Mouse (Mus musculus): Measurements from ENCODE around the gene Megf11. TPM values are rescaled to one million over a fixed set of nuclear protein-coding genes. Genes with fewer than 3 reads are reported as not detected.
"Not testable (repeated sequence)": the region's sequence is repeated elsewhere in the genome, so short reads cannot be mapped to it uniquely, and the experiment has no call there.

The Megf11 gene
- polyA plus RNA-seq, 1 experiment from 2014 or later: 18.0 TPM

DNA sequence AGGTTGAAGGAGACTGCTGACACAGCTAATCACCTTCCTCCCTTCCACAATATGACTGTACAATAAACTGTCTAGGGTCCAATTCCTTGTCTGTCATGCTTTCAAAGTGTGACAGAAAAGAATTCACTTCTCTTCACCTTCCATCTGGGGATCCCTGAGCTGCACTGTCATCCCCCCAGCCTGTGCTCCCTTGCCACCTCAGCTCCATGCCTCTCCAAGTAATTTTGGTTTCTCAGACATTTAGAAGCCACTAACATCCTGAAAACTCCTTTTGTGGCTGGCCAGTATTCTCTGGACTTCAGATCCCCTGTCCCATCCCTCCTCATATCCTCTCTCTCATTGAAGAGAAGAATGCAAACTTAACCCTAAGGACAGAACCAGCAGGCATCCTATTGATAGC lies 317.0 kb downstream of the Megf11 start:
- H3K4me3 ChIP-seq: no peak overlapping the region
- no peak overlapping the region for H3K27ac ChIP-seq (replicated peaks)
- H3K36me3 ChIP-seq: peaks cover 45% of the 10 kb centered on the region
- no peaks in the 10 kb centered on the region for H3K9me3 ChIP-seq
- H3K9ac ChIP-seq: no peak overlapping the region
- no peak for ATAC-seq (ENCODE audit: low read depth)
- H3K4me2 ChIP-seq: no peak overlapping the region
- H3K27me3 ChIP-seq: no peaks in the 10 kb centered on the region
- H3K4me1 ChIP-seq (replicated peaks): no peaks in the 10 kb centered on the region

DNA sequence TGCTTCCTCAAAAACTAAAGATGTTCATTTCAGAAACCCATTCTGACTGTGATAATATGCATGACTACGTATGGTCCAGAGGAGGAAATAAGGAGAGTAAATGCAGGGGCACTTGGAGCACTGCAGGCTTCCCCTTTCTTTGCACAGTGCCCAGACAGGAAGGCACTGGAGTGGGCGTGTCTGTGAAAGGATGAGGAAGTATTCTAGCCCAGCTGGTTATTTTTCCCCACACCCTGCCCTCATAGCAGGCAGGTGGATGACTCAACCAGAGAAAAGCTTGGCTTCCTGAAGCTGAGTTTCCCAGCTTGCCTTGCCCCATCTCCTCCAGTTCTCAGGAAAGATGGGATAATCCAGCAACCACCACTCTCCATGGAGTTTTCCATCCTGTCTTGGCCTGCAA lies 317.5 kb downstream of the Megf11 start:
- H3K4me3 ChIP-seq: no peak overlapping the region
- 91% methylated on average over 2 of the region's 2 CpGs for WGBS
- H3K27ac ChIP-seq (replicated peaks): no peak overlapping the region
- no peaks in the 10 kb centered on the region for H3K4me1 ChIP-seq (replicated peaks)
- H3K9me3 ChIP-seq: no peaks in the 10 kb centered on the region
- H3K27me3 ChIP-seq: no peaks in the 10 kb centered on the region
- no peak for ATAC-seq (ENCODE audit: low read depth)
- no peak overlapping the region for H3K9ac ChIP-seq
- peaks cover 50% of the 10 kb centered on the region for H3K36me3 ChIP-seq
- no peak overlapping the region for H3K4me2 ChIP-seq

DNA sequence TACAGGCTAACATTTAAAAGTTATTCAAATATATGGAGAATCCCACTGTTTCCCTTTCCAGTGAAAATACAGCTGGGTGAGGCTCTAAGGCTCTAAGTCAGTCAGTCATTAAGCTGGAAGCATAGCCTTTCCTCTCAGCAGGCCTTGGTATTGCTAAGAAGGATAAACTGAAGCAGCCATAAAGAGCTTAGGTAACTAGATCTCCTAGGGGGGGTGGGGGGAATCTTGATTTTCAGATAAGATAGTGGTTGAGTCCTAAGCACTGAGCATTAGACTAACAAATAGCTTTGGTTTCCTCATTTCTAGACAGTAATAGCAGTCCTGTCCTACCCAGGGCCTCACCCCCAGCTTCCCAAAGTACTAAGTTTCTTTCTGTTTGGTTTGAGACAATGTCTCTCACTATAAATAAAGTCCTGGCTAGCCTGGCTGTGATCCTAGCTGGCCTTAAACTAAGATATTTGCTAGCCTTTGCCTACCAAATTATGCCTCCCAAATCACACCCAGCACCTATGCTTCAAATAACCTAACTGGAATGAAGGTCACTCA lies 318.1 kb downstream of the Megf11 start:
- H3K27me3 ChIP-seq: no peaks in the 10 kb centered on the region
- no peaks in the 10 kb centered on the region for H3K9me3 ChIP-seq
- peaks cover 54% of the 10 kb centered on the region for H3K36me3 ChIP-seq
- H3K4me1 ChIP-seq (replicated peaks): no peaks in the 10 kb centered on the region
- no peak overlapping the region for H3K4me3 ChIP-seq
- H3K4me2 ChIP-seq: no peak overlapping the region
- H3K9ac ChIP-seq: no peak overlapping the region
- no peak overlapping the region for H3K27ac ChIP-seq (replicated peaks)
- ATAC-seq (ENCODE audit: low read depth): no peak

DNA sequence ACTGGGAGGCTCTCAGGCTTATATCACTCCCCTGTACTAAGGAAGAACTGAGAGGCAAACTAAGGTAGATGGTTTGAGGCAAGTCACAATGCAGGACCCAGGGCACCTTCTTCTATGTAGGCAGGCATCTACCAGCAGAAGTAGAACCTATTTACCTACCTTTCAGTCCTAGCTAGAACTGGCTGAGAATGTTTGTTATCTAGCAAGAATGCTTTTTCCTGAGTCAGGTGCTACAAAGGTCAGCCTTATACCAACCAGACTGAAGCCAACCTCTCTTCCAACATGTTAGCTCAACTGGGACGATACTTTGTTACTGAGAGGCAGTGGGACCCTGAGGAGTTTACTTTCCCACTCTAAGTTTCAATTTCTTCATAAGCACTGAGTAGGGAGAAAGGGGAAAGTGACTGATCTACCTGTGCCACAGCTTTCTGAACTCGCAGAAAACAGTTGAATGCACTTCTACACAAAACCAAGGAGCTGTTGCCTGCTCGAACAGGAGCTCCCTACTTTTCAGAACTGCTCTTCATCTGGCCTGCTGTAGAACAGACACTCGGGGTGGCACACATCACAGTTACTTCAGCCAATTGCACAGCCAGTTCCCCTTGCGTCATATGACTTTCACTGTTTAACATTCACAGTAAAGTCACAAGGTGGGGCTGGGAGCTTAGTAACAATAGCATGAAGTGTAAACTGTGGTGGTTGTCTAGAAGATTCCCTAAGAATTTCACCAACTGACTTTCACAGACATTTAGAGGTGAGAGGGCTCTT lies 318.8 kb downstream of the Megf11 start:
- no peaks in the 10 kb centered on the region for H3K9me3 ChIP-seq
- 92% methylated on average over 5 of the region's 5 CpGs for WGBS
- H3K4me2 ChIP-seq: no peak overlapping the region
- no peaks in the 10 kb centered on the region for H3K27me3 ChIP-seq
- H3K36me3 ChIP-seq: peaks cover 51% of the 10 kb centered on the region
- no peaks in the 10 kb centered on the region for H3K4me1 ChIP-seq (replicated peaks)
- no peak overlapping the region for H3K9ac ChIP-seq
- no peak for ATAC-seq (ENCODE audit: low read depth)
- H3K4me3 ChIP-seq: no peak overlapping the region
- H3K27ac ChIP-seq (replicated peaks): no peak overlapping the region

DNA sequence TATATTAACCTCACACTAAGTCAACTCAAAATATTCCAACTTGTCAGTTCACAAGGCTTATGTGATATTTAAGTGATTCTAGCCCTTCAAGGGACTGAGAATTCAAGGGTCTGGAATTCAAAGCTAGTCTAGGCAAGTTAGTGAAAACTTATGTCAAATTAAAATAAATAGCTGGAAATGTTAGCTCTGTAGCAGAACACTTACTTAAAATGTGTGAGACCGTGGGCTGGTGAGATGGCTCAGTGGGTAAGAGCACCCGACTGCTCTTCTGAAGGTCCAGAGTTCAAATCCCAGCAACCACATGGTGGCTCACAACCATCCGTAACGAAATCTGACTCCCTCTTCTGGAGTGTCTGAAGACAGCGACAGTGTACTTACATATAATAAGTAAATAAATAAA lies 324.9 kb downstream of the Megf11 start:
- H3K27me3 ChIP-seq; H3K9ac ChIP-seq; H3K4me1 ChIP-seq (replicated peaks); H3K4me2 ChIP-seq; ATAC-seq (ENCODE audit: low read depth); H3K4me3 ChIP-seq; H3K9me3 ChIP-seq; H3K27ac ChIP-seq (replicated peaks): not testable (repeated sequence)
- 95% methylated on average over 3 of the region's 5 CpGs for WGBS
- peaks cover 39% of the 10 kb centered on the region for H3K36me3 ChIP-seq

DNA sequence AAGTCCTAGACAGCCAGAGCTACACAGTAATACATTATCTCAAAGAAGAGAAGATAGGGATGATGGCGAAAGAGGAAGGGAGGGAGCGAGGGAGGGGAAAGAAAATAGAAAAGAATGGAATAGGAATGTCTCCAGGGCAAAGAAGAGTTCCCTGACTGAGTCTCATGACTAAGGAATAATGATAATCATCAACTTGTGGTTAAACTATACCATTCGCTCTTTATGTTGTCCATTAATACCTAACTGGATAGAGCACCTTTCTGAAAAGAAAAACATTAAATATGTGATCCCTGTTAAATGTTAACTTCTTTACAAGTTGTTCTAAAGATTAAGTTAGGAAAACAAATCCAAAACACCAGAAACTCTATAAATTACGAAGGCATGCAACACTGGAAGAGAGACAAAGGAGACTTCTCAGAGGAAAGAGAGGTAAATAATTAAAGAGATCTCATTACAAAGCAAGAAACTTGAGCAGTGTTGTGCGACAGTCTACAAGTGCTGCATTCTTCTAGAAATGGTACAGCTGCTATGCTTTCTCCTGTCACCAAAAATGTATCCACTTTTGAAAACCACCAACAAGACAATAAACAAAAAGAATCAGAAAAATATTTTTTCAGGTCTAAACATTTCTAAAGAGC lies 334.2 kb downstream of the Megf11 start:
- Histone ChIP-seq H3K4me1 (replicated peaks) (no peaks in the 10 kb centered on the region), H3K27me3 (no peaks in the 10 kb centered on the region), H3K4me3 (no peak overlapping the region), H3K9me3 (no peaks in the 10 kb centered on the region), H3K4me2 (no peak overlapping the region), H3K36me3 (peaks cover 22% of the 10 kb centered on the region), H3K27ac (replicated peaks) (no peak overlapping the region), H3K9ac (no peak overlapping the region)
- WGBS: 78% methylated on average over 5 of the region's 5 CpGs
- no peak for ATAC-seq (ENCODE audit: low read depth)

DNA sequence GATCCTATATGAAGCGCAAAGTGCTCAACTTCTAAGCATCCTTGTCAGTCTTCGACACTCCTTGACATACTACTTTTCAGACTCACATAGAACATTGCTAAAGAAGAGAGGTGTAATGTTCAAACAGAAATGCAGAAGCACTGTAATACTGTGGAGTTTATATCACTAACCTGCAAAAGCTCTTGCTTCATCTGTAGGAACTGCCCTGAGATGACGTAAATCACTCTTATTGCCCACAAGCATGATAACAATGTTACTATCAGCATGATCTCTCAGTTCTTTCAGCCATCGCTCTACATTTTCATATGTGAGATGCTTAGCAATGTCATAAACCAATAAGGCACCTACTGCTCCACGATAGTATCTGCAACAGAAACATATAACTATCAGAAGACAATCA lies 341.0 kb downstream of the Megf11 start:
- H3K9me3 ChIP-seq: no peaks in the 10 kb centered on the region
- 96% methylated on average over 5 of the region's 5 CpGs for WGBS
- H3K9ac ChIP-seq: no peak overlapping the region
- no peak for ATAC-seq (ENCODE audit: low read depth)
- 0 out of 2 replicates have a peak, but pooled peaks cover 6% of the 10 kb centered on the region for H3K4me1 ChIP-seq (replicated peaks)
- H3K36me3 ChIP-seq: peaks cover 42% of the 10 kb centered on the region
- H3K4me2 ChIP-seq: no peak overlapping the region
- no peaks in the 10 kb centered on the region for H3K27me3 ChIP-seq
- H3K4me3 ChIP-seq: no peak overlapping the region
- no peak overlapping the region for H3K27ac ChIP-seq (replicated peaks)

DNA sequence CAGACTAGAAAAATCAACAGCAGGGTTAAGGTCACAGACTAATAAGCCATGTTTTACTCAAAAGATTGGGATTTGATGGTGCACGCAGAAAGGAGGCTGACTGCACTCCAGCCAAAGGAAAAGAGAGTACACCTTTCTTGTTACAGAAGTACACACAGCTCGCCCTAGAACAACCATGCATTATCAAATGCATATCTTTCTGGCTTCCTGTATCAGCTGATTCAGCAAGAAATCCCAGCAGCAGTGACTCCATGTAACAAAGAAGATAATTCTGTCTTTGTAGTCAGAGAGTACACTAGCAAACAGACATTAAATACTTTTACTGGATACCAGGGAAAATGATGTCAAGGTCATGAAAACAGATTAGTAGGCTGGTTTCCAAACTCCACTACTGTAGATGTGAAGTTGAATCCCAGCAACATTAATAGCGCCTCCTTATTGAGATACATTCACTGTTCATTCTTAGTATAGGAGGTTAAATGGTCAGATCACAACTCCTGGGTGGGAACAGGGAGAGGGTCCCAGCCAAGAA lies 345.7 kb downstream of the Megf11 start:
- no peak overlapping the region for H3K9ac ChIP-seq
- H3K4me2 ChIP-seq: no peak overlapping the region
- no peaks in the 10 kb centered on the region for H3K27me3 ChIP-seq
- H3K4me1 ChIP-seq (replicated peaks): peaks cover 17% of the 10 kb centered on the region
- H3K9me3 ChIP-seq: no peaks in the 10 kb centered on the region
- H3K36me3 ChIP-seq: peaks cover 17% of the 10 kb centered on the region
- ATAC-seq (ENCODE audit: low read depth): no peak
- 87% methylated on average over 3 of the region's 3 CpGs for WGBS
- no peak overlapping the region for H3K27ac ChIP-seq (replicated peaks)
- no peak overlapping the region for H3K4me3 ChIP-seq

DNA sequence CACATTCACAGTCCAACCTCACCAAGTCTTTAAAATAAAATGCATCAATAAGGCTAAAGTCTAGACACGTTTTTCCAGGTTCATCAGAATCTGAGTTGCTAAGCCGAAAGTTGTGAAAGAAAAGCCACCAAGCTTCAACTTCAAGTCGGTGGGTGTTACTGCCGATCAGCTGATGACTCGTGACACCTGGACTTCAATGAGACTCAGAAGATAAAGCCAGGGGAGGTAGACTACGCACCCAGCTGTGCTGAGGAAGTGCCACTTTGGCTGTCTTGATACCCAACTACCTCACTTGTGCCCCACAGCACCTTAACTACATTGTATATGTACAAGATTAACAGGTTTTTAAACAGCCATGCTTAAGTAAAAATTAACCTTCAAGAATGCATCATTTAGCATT lies 348.7 kb downstream of the Megf11 start:
- H3K4me1 ChIP-seq (replicated peaks): peaks cover 19% of the 10 kb centered on the region
- WGBS: 83% methylated on average over 6 of the region's 6 CpGs
- no peak overlapping the region for H3K27ac ChIP-seq (replicated peaks)
- H3K4me2 ChIP-seq: no peak overlapping the region
- no peaks in the 10 kb centered on the region for H3K9me3 ChIP-seq
- no peak overlapping the region for H3K4me3 ChIP-seq
- H3K9ac ChIP-seq: no peak overlapping the region
- ATAC-seq (ENCODE audit: low read depth): no peak
- no peaks in the 10 kb centered on the region for H3K27me3 ChIP-seq
- no peaks in the 10 kb centered on the region for H3K36me3 ChIP-seq

DNA sequence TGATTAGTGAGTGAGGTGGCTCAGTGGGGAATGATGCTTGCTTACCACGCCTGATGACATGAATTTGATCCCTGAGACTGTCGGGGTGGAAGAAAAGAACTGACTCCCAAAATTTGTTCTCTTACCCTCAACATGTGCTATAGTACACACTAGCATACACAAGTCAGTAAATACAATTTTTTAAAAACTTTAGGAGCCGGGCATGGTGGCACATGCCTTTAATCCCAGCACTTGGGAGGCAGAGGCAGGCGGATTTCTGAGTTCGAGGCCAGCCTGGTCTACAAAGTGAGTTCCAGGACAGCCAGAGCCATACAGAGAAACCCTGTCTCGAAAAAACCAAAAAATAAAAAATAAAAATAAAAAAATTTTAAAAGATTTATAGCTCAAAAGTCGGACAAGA lies 349.6 kb downstream of the Megf11 start:
- not testable (repeated sequence) for H3K27me3 ChIP-seq; H3K9ac ChIP-seq; ATAC-seq (ENCODE audit: low read depth); H3K9me3 ChIP-seq; H3K36me3 ChIP-seq; H3K4me3 ChIP-seq; H3K27ac ChIP-seq (replicated peaks); H3K4me2 ChIP-seq
- peaks cover 19% of the 10 kb centered on the region for H3K4me1 ChIP-seq (replicated peaks)
- 92% methylated on average over 7 of the region's 7 CpGs for WGBS

DNA sequence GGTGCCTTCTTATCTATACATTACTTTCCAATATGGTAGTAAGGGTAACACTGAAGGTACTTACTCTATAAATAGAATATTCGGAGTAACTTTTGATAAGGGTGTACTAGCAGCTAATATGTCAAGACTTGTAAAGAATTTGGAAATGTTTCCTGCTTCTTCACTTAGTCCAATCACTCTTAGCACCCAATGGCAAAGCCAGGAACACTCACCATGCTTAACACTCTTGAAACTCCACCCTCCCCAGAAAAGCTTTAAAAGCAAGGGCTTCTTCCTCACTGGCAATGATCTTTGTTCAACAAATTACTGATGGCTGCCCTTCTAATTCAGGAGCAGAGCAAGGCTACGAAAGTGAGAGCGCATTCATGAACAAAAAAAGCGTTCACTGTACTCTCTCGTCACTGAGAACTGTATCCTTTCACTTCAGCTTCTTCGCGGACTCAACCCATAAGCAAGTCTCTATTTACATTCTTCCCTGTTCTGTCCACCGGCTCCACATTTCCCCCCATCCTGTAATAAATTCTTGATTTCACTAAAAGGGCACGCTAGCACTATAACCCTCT lies 350.7 kb downstream of the Megf11 start:
- Histone ChIP-seq H3K9me3 (no peaks in the 10 kb centered on the region), H3K4me1 (replicated peaks) (peaks cover 16% of the 10 kb centered on the region), H3K36me3 (no peaks in the 10 kb centered on the region), H3K9ac (peak overlapping the region; percentile 93), H3K27me3 (no peaks in the 10 kb centered on the region), H3K4me3 (peak overlapping the region; percentile 79), H3K4me2 (peak overlapping the region; percentile 74), H3K27ac (replicated peaks) (peak overlapping the region; percentile 95)
- no peak for ATAC-seq (ENCODE audit: low read depth)
- WGBS: 14% methylated on average over 9 of the region's 9 CpGs

DNA sequence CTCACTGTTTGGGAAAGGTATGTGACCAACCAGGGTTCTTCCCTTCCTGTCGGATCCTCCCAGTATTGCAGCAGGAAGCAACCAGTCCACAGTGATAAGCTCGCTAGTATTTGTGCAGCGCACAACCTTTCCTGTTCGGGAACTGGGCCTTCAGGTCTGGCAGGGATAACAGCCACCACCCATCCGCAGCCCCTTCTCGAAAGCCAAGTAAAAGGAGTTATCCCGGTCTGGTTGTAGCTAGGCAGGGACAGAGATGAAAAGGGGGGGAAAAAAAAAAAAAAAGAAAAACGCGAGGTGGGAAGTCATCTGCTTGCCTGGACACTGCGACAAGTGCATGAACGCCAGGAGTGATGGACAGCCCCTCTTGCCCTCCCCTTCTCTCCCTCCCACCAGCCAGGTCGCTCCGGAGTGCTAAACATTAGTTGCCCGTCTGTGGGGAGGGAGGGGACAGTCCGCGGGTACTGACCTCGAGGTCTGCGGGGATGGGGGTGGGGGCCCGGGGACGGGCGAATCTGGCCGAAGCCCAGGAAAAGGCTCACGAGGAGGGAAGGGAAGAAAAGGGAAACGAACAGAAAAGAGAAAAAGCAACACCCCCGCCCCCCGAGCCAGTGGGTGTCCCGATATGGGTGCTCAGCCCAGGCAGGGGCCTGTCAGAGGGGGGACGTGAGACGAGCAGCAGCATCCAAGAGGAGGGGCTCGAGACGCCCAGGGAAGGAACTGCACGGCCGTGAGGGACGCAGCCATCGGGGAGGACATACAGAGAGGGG lies 351.4 kb downstream of the Megf11 start:
- Histone ChIP-seq H3K4me1 (replicated peaks) (peaks cover 12% of the 10 kb centered on the region), H3K9me3 (no peaks in the 10 kb centered on the region), H3K36me3 (no peaks in the 10 kb centered on the region), H3K4me3 (peak overlapping the region; percentile 79), H3K27me3 (no peaks in the 10 kb centered on the region), H3K9ac (peak overlapping the region; percentile 93), H3K27ac (replicated peaks) (peak overlapping the region; percentile 95), H3K4me2 (peak overlapping the region; percentile 74)
- peak; percentile 90 for ATAC-seq (ENCODE audit: low read depth)
- WGBS: under 1% methylated on average over 35 of the region's 35 CpGs

Data from neural tube, embryonic 13.5 days (tissue).